Mouse (Mus musculus) embryonic facial prominence, embryonic 11.5 days (tissue): Measurements from ENCODE around the gene Eefsec. TPM values are rescaled to one million over a fixed set of nuclear protein-coding genes. Genes with fewer than 3 reads are reported as not detected.

ENCODE experiments used
- ATAC-seq: fragments of 200-750 bp; cut with Nextera tagmentation; replicated peaks from 2 replicates; pipeline ENCODE4 v1.8.0; 2017; ENCODE audit warnings: low read depth; ENCODE audit not compliant: insufficient number of reproducible peaks, low FRiP score, low TSS enrichment
- DNase-seq: peaks from one replicate; pipeline ENCODE4 v3.0.0-alpha.2; 2015; ENCODE audit warnings: low spot score
- H3K27ac ChIP-seq: fragments of 300-500 bp; sonication (generic); replicated peaks from 2 replicates; pipeline ENCODE4 v1.5.1; 2014; ENCODE audit warnings: mild to moderate bottlenecking, low read depth, low read length, control low read depth
- H3K27me3 ChIP-seq: fragments of 300-500 bp; sonication (generic); 2 replicates; pipeline ENCODE4 v1.6.1; 2014; ENCODE audit warnings: mild to moderate bottlenecking, low read length, moderate library complexity, mixed read lengths; ENCODE audit not compliant: control insufficient read depth, insufficient read depth
- H3K36me3 ChIP-seq: fragments of 300-500 bp; sonication (generic); replicated peaks from 2 replicates; pipeline ENCODE4 v1.6.1; 2014; ENCODE audit warnings: low read depth, mild to moderate bottlenecking, low read length, moderate library complexity, mixed read lengths; ENCODE audit not compliant: control insufficient read depth, insufficient read depth
- H3K4me1 ChIP-seq: fragments of 300-500 bp; sonication (generic); 2 replicates; pipeline ENCODE4 v1.6.1; 2014; ENCODE audit warnings: low read length, mixed read lengths; ENCODE audit not compliant: control insufficient read depth, insufficient read depth
- H3K4me2 ChIP-seq: fragments of 300-500 bp; sonication (generic); 2 replicates; pipeline ENCODE4 v1.6.1; 2014; ENCODE audit warnings: low read depth, mild to moderate bottlenecking, control low read depth, low read length, moderate library complexity
- H3K4me3 ChIP-seq: fragments of 300-500 bp; sonication (generic); 2 replicates; pipeline ENCODE4 v1.5.1; 2014; ENCODE audit warnings: low read depth, low read length, control low read depth
- H3K9ac ChIP-seq: fragments of 300-500 bp; sonication (generic); replicated peaks from 2 replicates; pipeline ENCODE4 v1.6.1; 2014; ENCODE audit warnings: mild to moderate bottlenecking, control low read depth, low read length
- H3K9me3 ChIP-seq: fragments of 300-500 bp; sonication (generic); replicated peaks from 2 replicates; pipeline ENCODE4 v1.6.1; 2016; ENCODE audit warnings: mild to moderate bottlenecking, low read length, inconsistent platforms, mixed read lengths; ENCODE audit not compliant: control insufficient read depth
- WGBS: fragments of 180-500 bp; shearing (Covaris S2); extraction: QIAGEN DNeasy Blood & Tissue Kit; methylation state at CpG from one replicate; pipeline ENCODE4 v1.1.7; 2014; 5-methylcytosine and 5-hydroxymethylcytosine counted together
- polyA plus RNA-seq: library from polyadenylated mRNA; unstranded; fragments of >200 nt; fragmentation: Nextera tagmentation; extraction: Ambion mirVana; gene quantifications from 2 replicates; pipeline ENCODE4 v1.2.1, GENCODE M21; 2014

Gene Eefsec
- polyA plus RNA-seq, 1 experiment from 2014 or later: 42.4 TPM

DNA sequence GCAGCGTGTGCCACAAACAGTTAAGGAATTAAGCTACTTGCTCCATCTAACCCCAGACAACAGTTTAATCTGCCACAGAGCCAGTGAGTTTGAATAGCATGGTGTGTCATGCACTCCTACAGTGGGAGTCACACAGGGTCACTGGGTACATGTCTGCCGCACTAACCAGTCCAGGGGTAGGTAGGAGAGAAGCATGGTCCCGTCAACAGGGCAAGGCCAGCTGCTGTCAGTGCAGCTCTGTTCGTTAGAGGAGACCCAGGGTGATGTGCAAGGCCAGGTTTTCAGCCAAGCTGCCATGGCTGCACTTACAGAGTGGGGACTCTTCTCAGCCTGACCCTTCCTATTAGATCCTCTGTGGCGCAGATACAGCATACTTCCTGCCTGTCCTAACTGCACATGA lies 125.1 kb downstream of the Eefsec start:
- Histone ChIP-seq H3K4me1 (peaks cover 5% of the 10 kb centered on the region; the same call in 1 of the 2 replicates), H3K9me3 (no peaks in the 10 kb centered on the region), H3K9ac (no peak overlapping the region), H3K36me3 (no peaks in the 10 kb centered on the region), H3K27me3 (no peaks in the 10 kb centered on the region), H3K4me3 (no peak overlapping the region), H3K4me2 (no peak overlapping the region), H3K27ac (no peak overlapping the region)
- DNase-seq (no peak), ATAC-seq (no peak)
- WGBS: 49% methylated on average over 5 of the region's 5 CpGs

DNA sequence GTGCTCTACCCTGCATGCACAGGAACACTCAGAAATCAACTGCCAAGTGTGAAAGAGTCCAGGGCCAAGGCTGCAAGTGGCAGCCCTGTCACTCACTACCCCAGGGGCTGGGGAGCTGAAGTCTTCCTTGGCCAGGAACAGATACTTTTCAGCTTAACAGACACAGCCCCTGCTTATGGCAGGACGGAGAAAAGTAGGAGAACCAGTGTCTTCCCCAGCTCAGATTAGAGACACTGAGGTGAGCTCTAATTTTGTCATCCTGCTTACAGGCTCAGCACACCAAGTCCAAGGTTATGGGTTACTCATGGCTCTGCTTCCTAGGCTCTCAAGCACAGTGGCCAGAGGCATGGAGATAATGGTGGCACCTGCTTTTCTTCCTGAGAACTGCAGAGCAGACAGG lies 126.6 kb downstream of the Eefsec start:
- no peak for ATAC-seq
- no peaks in the 10 kb centered on the region for H3K36me3 ChIP-seq
- H3K9me3 ChIP-seq: no peaks in the 10 kb centered on the region
- H3K27me3 ChIP-seq: no peaks in the 10 kb centered on the region
- no peak for DNase-seq
- H3K4me3 ChIP-seq: no peak overlapping the region
- H3K9ac ChIP-seq: no peak overlapping the region
- H3K27ac ChIP-seq: no peak overlapping the region
- H3K4me1 ChIP-seq: peaks cover 5% of the 10 kb centered on the region; the same call in 1 of the 2 replicates
- no peak overlapping the region for H3K4me2 ChIP-seq
- 85% methylated on average over 1 of the region's 1 CpGs for WGBS

DNA sequence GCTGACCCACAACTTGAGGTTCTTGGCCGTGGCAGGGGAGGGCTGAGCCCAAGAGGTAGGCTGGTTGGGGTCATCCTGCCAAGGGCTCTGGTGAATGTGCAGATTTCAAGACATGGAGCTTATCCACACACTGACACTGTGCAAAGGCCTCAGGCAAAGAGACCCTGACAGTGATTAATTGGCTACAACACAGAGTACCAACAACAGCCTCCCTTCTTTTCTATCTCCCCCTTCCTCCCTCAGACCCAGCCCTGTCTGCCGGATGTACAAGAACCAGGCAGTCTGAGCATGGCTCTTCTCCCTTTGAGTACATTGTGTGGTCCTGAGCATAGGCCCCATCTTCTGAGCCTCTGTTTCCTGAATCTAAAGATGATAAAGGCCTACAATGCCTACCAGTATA lies 131.0 kb downstream of the Eefsec start:
- DNase-seq: no peak
- ATAC-seq: no peak
- Histone ChIP-seq H3K4me3 (no peak overlapping the region), H3K9ac (no peak overlapping the region), H3K36me3 (no peaks in the 10 kb centered on the region), H3K27me3 (no peaks in the 10 kb centered on the region), H3K4me1 (no peaks in the 10 kb centered on the region; the same call in 1 of the 2 replicates), H3K9me3 (no peaks in the 10 kb centered on the region), H3K4me2 (no peak overlapping the region), H3K27ac (no peak overlapping the region)
- 23% methylated on average over 2 of the region's 2 CpGs for WGBS

DNA sequence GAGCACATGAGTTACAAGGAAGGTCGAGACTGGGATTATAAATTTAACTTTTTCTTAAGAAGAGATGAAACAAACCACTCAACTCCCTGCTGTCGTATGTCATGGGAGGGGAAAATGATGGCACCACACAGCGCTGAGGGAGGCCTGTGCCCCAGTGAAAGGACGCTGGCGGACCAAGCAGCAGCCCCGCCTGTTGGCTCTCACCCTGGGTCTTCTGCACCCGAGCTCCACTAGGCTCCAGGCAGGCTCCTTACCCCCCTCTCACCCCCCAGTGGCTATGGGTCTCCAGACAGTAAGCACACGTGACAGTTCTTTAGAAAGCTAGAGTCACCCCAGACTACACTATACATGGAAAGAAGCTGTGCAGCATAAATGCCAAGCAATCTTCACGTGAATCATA lies 132.4 kb downstream of the Eefsec start:
- Histone ChIP-seq H3K4me3 (no peak overlapping the region), H3K36me3 (no peaks in the 10 kb centered on the region), H3K9ac (no peak overlapping the region), H3K4me1 (no peaks in the 10 kb centered on the region), H3K27me3 (no peaks in the 10 kb centered on the region), H3K9me3 (no peaks in the 10 kb centered on the region), H3K27ac (no peak overlapping the region), H3K4me2 (no peak overlapping the region)
- WGBS: 80% methylated on average over 9 of the region's 9 CpGs
- ATAC-seq (no peak), DNase-seq (no peak)

GRCm38 (mm10) chr6:88311593-88311992 lies 134.7 kb downstream of the Eefsec start:
- H3K36me3 ChIP-seq: no peaks in the 10 kb centered on the region
- H3K27ac ChIP-seq: no peak overlapping the region
- DNase-seq: no peak
- no peak overlapping the region for H3K4me2 ChIP-seq
- ATAC-seq: no peak
- H3K9me3 ChIP-seq: no peaks in the 10 kb centered on the region
- no peaks in the 10 kb centered on the region for H3K27me3 ChIP-seq
- no peak overlapping the region for H3K9ac ChIP-seq
- WGBS: 81% methylated on average over 10 of the region's 10 CpGs
- H3K4me1 ChIP-seq: no peaks in the 10 kb centered on the region
- H3K4me3 ChIP-seq: no peak overlapping the region

DNA sequence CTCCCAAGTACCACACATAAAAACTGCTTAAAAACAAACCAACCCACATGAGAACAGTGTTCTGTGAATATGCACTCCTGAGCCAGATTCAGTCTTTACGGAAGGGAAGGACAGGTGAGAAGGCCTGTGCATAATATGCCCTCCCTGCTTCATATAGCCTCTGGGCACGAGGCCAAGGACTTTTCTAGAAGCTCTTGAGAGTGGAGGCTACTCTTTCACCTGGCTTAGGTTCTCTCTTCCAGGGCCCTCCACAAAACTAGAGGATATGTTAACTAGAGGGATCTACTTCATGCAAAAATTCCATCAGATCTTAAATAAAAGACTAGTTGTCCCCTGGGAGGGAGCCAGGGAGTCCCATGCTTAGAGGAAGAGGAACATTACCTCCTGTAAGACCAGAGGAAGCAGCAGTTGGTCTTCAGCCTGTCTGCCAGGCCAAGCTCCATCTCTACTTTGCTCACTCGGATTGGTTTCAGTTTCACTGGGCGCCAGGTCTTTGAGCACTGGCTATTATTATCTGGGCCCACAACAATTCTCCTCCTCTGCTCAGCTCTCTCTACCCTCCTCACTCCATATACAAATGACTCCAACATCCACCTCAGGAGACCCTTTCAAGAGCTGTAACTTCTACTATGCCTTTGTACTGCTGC lies 140.1 kb downstream of the Eefsec start:
- H3K27me3 ChIP-seq: no peaks in the 10 kb centered on the region
- no peak overlapping the region for H3K9ac ChIP-seq
- no peaks in the 10 kb centered on the region for H3K36me3 ChIP-seq
- no peak overlapping the region for H3K4me2 ChIP-seq
- H3K27ac ChIP-seq: no peak overlapping the region
- no peak overlapping the region for H3K4me3 ChIP-seq
- DNase-seq (no peak), ATAC-seq (no peak)
- H3K4me1 ChIP-seq: no peaks in the 10 kb centered on the region
- no peaks in the 10 kb centered on the region for H3K9me3 ChIP-seq
- WGBS: 82% methylated on average over 4 of the region's 4 CpGs

GRCm38 (mm10) chr6:88301234-88301633 lies 145.1 kb downstream of the Eefsec start:
- Histone ChIP-seq H3K27ac (no peak overlapping the region), H3K27me3 (no peaks in the 10 kb centered on the region), H3K4me1 (no peaks in the 10 kb centered on the region), H3K36me3 (no peaks in the 10 kb centered on the region), H3K9ac (no peak overlapping the region), H3K4me3 (no peak overlapping the region), H3K4me2 (no peak overlapping the region), H3K9me3 (no peaks in the 10 kb centered on the region)
- ATAC-seq (no peak), DNase-seq (no peak)
- WGBS: 66% methylated on average over 7 of the region's 7 CpGs

DNA sequence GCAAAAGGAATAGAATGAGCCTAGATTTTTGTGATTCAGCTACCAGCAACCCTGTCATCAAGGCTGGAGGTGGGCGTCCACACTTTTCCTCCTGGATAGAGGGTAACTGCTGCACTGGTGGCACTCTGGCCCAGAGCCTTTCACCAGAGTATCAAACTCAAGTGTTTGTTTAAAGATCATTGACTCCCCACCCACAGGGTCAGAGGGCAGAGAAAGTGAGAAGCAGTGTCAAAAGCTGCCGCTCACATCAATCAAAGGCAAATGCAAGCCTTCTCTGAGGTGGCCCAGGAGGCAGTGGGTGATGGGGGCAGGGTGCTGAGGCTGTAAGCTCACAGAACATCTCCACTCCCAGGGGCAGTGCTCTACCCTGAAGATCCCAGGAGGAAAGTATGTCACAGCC lies 146.8 kb downstream of the Eefsec start:
- no peaks in the 10 kb centered on the region for H3K4me1 ChIP-seq
- no peaks in the 10 kb centered on the region for H3K9me3 ChIP-seq
- H3K4me3 ChIP-seq: no peak overlapping the region
- WGBS: 39% methylated on average over 2 of the region's 2 CpGs
- no peak overlapping the region for H3K4me2 ChIP-seq
- no peak overlapping the region for H3K9ac ChIP-seq
- ATAC-seq (no peak), DNase-seq (no peak)
- H3K36me3 ChIP-seq: no peaks in the 10 kb centered on the region
- H3K27me3 ChIP-seq: no peaks in the 10 kb centered on the region
- H3K27ac ChIP-seq: no peak overlapping the region
